Mouse (Mus musculus) embryonic fibroblast, embryonic 13.5 days (primary cell): Measurements from ENCODE around the gene Crat.

Experiments used
- CTCF ChIP-seq: IDR thresholded peaks from 2 replicates; pipeline ENCODE4 v1.5.1; 2011; ENCODE audit warnings: mild to moderate bottlenecking, control low read depth, low read length, moderate library complexity, borderline replicate concordance; ENCODE audit not compliant: insufficient read depth
- POLR2A ChIP-seq: IDR thresholded peaks from 2 replicates; pipeline ENCODE4 v1.6.1; 2011; ENCODE audit warnings: low read depth, mild to moderate bottlenecking, control low read depth, low read length, moderate library complexity

DNA sequence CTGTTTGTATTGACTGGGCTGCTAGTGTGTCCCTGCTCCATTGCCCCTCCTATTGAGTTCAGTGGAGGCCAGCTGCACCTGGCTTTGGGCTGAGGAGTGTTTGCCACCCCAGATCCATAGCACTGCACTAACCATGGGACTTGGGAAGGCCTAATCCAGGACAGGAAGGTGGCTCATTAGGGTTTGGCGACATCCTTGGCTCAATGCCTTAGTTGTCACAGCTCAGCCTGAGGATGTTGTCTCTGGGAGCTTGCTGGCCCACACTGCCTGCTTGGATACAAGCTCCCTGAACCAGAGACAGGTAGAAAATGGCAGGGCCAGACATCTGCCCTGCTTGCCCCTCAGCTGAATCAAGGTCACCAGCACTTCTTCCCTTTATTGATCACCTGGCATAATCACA lies 14.0 kb downstream of the Crat start:
- TF ChIP-seq CTCF (no peak), POLR2A (no peak)
